Mouse (Mus musculus) urinary bladder, postnatal 0 days (tissue): ENCODE data around the gene Brpf3. TPM values are rescaled to one million over a fixed set of nuclear protein-coding genes. Genes with fewer than 3 reads are reported as not detected.

Experiments
- polyA plus RNA-seq: library from polyadenylated mRNA; unstranded; fragments of >200 nt; fragmentation: Nextera tagmentation; extraction: Ambion mirVana; gene quantifications from 2 replicates; pipeline ENCODE4 v1.2.1, GENCODE M21; 2015

Gene Brpf3
- 3.9 and 4.4 TPM in 2 replicates for polyA plus RNA-seq

DNA sequence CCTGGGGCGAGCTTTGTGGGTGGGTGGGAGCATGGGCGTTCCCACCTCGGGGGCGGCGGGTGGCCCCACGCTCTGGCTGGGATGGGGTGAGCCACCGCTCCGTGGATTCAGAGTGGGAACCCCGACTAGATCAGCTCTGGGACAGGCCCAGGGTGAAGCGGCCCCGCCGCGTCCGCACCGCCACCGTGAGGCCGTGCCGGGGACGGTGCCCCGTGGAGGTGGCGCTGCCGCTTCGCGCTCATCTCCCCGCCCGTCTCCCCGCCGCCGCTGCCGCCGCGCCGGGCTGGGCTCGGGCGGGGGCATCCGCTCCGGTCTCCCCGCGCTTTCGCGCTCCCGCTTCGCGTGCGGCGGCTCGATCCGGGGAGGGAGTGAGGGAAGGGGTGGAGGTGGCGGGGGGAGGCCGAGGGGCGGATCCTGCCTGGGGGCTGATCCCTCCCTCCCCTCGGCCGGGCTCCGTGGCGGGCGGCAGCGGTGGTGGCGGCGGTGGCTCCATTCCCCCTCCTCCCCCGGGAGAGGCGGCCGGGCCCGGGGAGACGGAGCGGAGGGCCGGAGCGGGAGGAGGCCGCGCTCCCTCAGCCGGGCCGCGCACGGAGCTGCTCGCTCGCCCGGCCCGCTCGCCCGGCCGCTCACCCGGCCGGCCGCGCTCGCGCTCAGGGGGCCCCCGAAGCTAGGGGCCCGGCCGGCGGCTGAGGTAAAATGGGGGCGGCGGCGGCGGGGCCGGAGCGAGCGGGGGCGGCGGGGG is at the start of gene Brpf3:
Gene Brpf3, plus strand, starts transcription at position 420 of the 742 bp plus-strand sequence.

GRCm38 (mm10) chr17:28769121-28769874 is 31.6 kb upstream of the Brpf3 start, which contains the start of gene Mapk13:
Gene Mapk13 (plus strand): TSS chr17:28769297.

GRCm38 (mm10) chr17:28858205-28858604 is 57.3 kb downstream of the Brpf3 start, which contains the start of gene Pnpla1:
Gene Pnpla1 (plus strand): TSS chr17:28858411.

Other genes starting within 250 kb of the Brpf3 start
- 0.22 TPM in 1 of 2 replicates, not detected in the other for gene Clps, start 240.3 kb upstream of the Brpf3 start, polyA plus RNA-seq
- gene Lhfpl5, start 225.4 kb upstream of the Brpf3 start, polyA plus RNA-seq, result 0.28 and 0.30 TPM in 2 replicates
- 39.4 and 42.8 TPM in 2 replicates for gene Srpk1, start 178.4 kb upstream of the Brpf3 start, polyA plus RNA-seq
- 0.33 and 0.36 TPM in 2 replicates for gene Slc26a8, start 110.9 kb upstream of the Brpf3 start, polyA plus RNA-seq
- gene Mapk14, start 109.8 kb upstream of the Brpf3 start, polyA plus RNA-seq, result 37.0 and 41.2 TPM in 2 replicates
- 2.0 and 2.2 TPM in 2 replicates for gene AC170998.1, start 75.0 kb upstream of the Brpf3 start, polyA plus RNA-seq
- 27.3 and 28.6 TPM in 2 replicates for gene Mapk13, start 31.8 kb upstream of the Brpf3 start, polyA plus RNA-seq
- gene Pnpla1, start 57.3 kb downstream of the Brpf3 start, polyA plus RNA-seq, result 0.02 and 0.04 TPM in 2 replicates
- 0.05 TPM in 1 of 2 replicates, not detected in the other for gene 4930539E08Rik, start 114.2 kb downstream of the Brpf3 start, polyA plus RNA-seq
- not detected in 2 replicates for gene Pxt1, start 142.8 kb downstream of the Brpf3 start, polyA plus RNA-seq
- gene Kctd20, start 150.9 kb downstream of the Brpf3 start, polyA plus RNA-seq, result 37.7 and 46.9 TPM in 2 replicates
- 50.7 and 53.5 TPM in 2 replicates for gene Stk38, start 206.9 kb downstream of the Brpf3 start, polyA plus RNA-seq
- gene Srsf3, start 231.5 kb downstream of the Brpf3 start, polyA plus RNA-seq, result 207 and 308 TPM in 2 replicates